Mouse (Mus musculus) common myeloid progenitor, adult 5-6 weeks (primary cell): ENCODE results near the gene Flnb. TPM values are rescaled to one million over a fixed set of nuclear protein-coding genes. Genes with fewer than 3 reads are reported as not detected.

ENCODE experiments used
- ATAC-seq: replicated peaks from 2 replicates; pipeline ENCODE4 v1.8.0; 2016; ENCODE audit warnings: low read depth, mild to moderate bottlenecking, moderate TSS enrichment, inconsistent platforms; ENCODE audit not compliant: poor library complexity, severe bottlenecking
- total RNA-seq: library from RNA; stranded (forward); fragments of 200-1000, 187-1606 nt; gene quantifications from 2 replicates; pipeline ENCODE4 v1.2.3, GENCODE M21; 2017

Gene Flnb
- total RNA-seq, 1 experiment from 2014 or later: 16.9 TPM

- no peak for ATAC-seq
Measured at GRCm38 (mm10) chr14:7974643-7975042, 156.9 kb downstream of the Flnb start.

- no peak for ATAC-seq
Measured at GRCm38 (mm10) chr14:7975177-7975576, 157.4 kb downstream of the Flnb start.

- peak; percentile 69 for ATAC-seq
Measured at GRCm38 (mm10) chr14:7977471-7977870, 159.7 kb downstream of the Flnb start.

- ATAC-seq: no peak
Measured at GRCm38 (mm10) chr14:7978183-7978582, 160.4 kb downstream of the Flnb start.

- ATAC-seq: peak; percentile 40
Measured at GRCm38 (mm10) chr14:7981226-7981625, 163.5 kb downstream of the Flnb start.

GRCm38 (mm10) chr14:7986913-7987312 lies 169.2 kb downstream of the Flnb start:
- peak; percentile 64 for ATAC-seq

- no peak for ATAC-seq
Measured at GRCm38 (mm10) chr14:7989371-7989770, 171.6 kb downstream of the Flnb start.

- no peak for ATAC-seq
Measured at GRCm38 (mm10) chr14:7989961-7990360, 172.2 kb downstream of the Flnb start.

GRCm38 (mm10) chr14:7991108-7991776 lies 173.5 kb downstream of the Flnb start:
- peak; percentile 22 for ATAC-seq

GRCm38 (mm10) chr14:7992158-7992557 lies 174.4 kb downstream of the Flnb start:
- ATAC-seq: no peak

- peak; percentile 50 for ATAC-seq
Measured at GRCm38 (mm10) chr14:7994271-7994767, 176.6 kb downstream of the Flnb start, which contains the start of gene Dnase1l3. Dnase1l3 (minus strand) TSS chr14:7994573.

GRCm38 (mm10) chr14:7997255-7997696 lies 179.5 kb downstream of the Flnb start:
- ATAC-seq: peak; percentile 93

GRCm38 (mm10) chr14:7999030-7999429 lies 181.3 kb downstream of the Flnb start:
- no peak for ATAC-seq

GRCm38 (mm10) chr14:7999435-7999834 lies 181.7 kb downstream of the Flnb start:
- ATAC-seq: no peak

GRCm38 (mm10) chr14:8000247-8000646 lies 182.5 kb downstream of the Flnb start:
- no peak for ATAC-seq

Other genes with a start within 250 kb of the Flnb start
- gene Gm3558, start 249.4 kb upstream of the Flnb start, total RNA-seq: not detected in 2 replicates
- gene Gm10338, start 222.4 kb upstream of the Flnb start, total RNA-seq: not detected in 2 replicates
- not detected in 2 replicates for gene Gm10128, start 174.0 kb upstream of the Flnb start, total RNA-seq
- gene Gm26661, start 26.4 kb upstream of the Flnb start, total RNA-seq: not detected in 2 replicates
- not detected in 2 replicates for gene Gm45521, start 139.3 kb downstream of the Flnb start, total RNA-seq
- not detected in 2 replicates for gene Dnase1l3, start 176.6 kb downstream of the Flnb start, total RNA-seq
- 1.4 and 1.8 TPM in 2 replicates for gene Abhd6, start 184.9 kb downstream of the Flnb start, total RNA-seq